Mouse (Mus musculus) granulocyte monocyte progenitor cell, adult 5-6 weeks (primary cell): ENCODE results near the gene Leap2. TPM values are rescaled to one million over a fixed set of nuclear protein-coding genes. Genes with fewer than 3 reads are reported as not detected.

Experiments used
- ATAC-seq: replicated peaks from 2 replicates; pipeline ENCODE4 v1.8.0; 2016; ENCODE audit warnings: mild to moderate bottlenecking, moderate TSS enrichment, inconsistent platforms; ENCODE audit not compliant: poor library complexity, severe bottlenecking
- total RNA-seq, 2 experiments: library from RNA; stranded (forward) in 1 of 2; stranded (reverse) in 1 of 2; fragments of 200-712, 200-1000 nt in 1 of 2; fragments of >200 nt in 1 of 2; fragmentation: Nextera tagmentation in 1 of 2; gene quantifications; 2 replicates each; pipeline ENCODE4 v1.2.3; 2014 to 2017

The Leap2 gene
- total RNA-seq, 2 experiments from 2014 or later = not detected

GRCm38 (mm10) chr11:53383758-53384428 is 39.1 kb downstream of the Leap2 start:
- no peak for ATAC-seq

DNA sequence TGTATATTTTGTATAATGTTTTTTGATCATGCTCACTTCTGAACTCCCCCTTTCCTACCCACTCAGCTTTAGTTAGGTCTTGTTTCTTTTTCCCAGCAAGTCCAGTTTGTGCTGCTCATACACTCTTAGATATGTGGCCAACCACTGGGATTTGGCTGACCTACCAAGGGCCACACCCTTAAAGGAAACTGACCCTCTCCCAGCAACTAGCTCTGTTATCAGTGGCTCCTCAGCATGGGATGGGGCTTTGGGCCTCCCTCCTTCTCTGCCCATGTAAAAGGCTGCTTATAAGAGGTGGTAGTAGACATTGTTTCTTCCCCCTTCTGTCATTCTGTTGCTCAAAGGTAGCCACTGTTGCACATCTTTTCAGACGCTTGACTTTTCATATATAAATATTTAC is 44.1 kb downstream of the Leap2 start:
- no peak for ATAC-seq

Other genes starting within 250 kb of the Leap2 start
- 120 and 123 TPM in 2 replicates for gene Hspa4, start 122.7 kb downstream of the Leap2 start, total RNA-seq (2014; fragmentation: Nextera tagmentation)
- 507 and 516 TPM in 2 replicates for gene Hspa4, start 122.7 kb downstream of the Leap2 start, total RNA-seq (2017)
- gene Zcchc10, start 98.5 kb downstream of the Leap2 start, total RNA-seq (2014; fragmentation: Nextera tagmentation) = 18.5 TPM in 2 replicates
- 7.4 and 10.3 TPM in 2 replicates for gene Zcchc10, start 98.5 kb downstream of the Leap2 start, total RNA-seq (2017)
- 52.9 and 69.9 TPM in 2 replicates for gene Aff4, start 72.3 kb downstream of the Leap2 start, total RNA-seq (2014; fragmentation: Nextera tagmentation)
- 42.4 and 95.9 TPM in 2 replicates for gene Aff4, start 72.3 kb downstream of the Leap2 start, total RNA-seq (2017)
- 221 and 287 TPM in 2 replicates for gene Uqcrq, start 7.7 kb upstream of the Leap2 start, total RNA-seq (2014; fragmentation: Nextera tagmentation)
- gene Uqcrq, start 7.7 kb upstream of the Leap2 start, total RNA-seq (2017) = 66.7 and 91.9 TPM in 2 replicates
- 1.1 and 1.2 TPM in 2 replicates for gene Gdf9, start 7.9 kb upstream of the Leap2 start, total RNA-seq (2014; fragmentation: Nextera tagmentation)
- 0.39 and 0.57 TPM in 2 replicates for gene Gdf9, start 7.9 kb upstream of the Leap2 start, total RNA-seq (2017)
- not detected in 2 replicates for gene Gm10447, start 33.9 kb upstream of the Leap2 start, total RNA-seq (2014; fragmentation: Nextera tagmentation)
- not detected in 2 replicates for gene Gm10447, start 33.9 kb upstream of the Leap2 start, total RNA-seq (2017)
- gene Shroom1, start 34.0 kb upstream of the Leap2 start, total RNA-seq (2014; fragmentation: Nextera tagmentation) = 0.30 TPM in 1 of 2 replicates, not detected in the other
- not detected in 2 replicates for gene Shroom1, start 34.0 kb upstream of the Leap2 start, total RNA-seq (2017)
- not detected in 2 replicates for gene Gm9837, start 47.3 kb upstream of the Leap2 start, total RNA-seq (2014; fragmentation: Nextera tagmentation)
- not detected in 2 replicates for gene Gm9837, start 47.3 kb upstream of the Leap2 start, total RNA-seq (2017)
- gene Gm9945, start 57.0 kb upstream of the Leap2 start, total RNA-seq (2014; fragmentation: Nextera tagmentation) = not detected in 2 replicates
- gene Gm9945, start 57.0 kb upstream of the Leap2 start, total RNA-seq (2017) = not detected in 2 replicates
- gene Sowaha, start 57.1 kb upstream of the Leap2 start, total RNA-seq (2014; fragmentation: Nextera tagmentation) = not detected in 2 replicates
- not detected in 2 replicates for gene Sowaha, start 57.1 kb upstream of the Leap2 start, total RNA-seq (2017)
- 4.4 and 4.9 TPM in 2 replicates for gene Sept8, start 96.1 kb upstream of the Leap2 start, total RNA-seq (2014; fragmentation: Nextera tagmentation)
- gene Sept8, start 96.1 kb upstream of the Leap2 start, total RNA-seq (2017) = 4.4 and 5.7 TPM in 2 replicates
- gene Kif3a, start 144.2 kb upstream of the Leap2 start, total RNA-seq (2014; fragmentation: Nextera tagmentation) = 7.5 and 11.8 TPM in 2 replicates
- 2.4 and 5.7 TPM in 2 replicates for gene Kif3a, start 144.2 kb upstream of the Leap2 start, total RNA-seq (2017)
- gene Il4, start 195.5 kb upstream of the Leap2 start, total RNA-seq (2014; fragmentation: Nextera tagmentation) = 1.5 TPM in 1 of 2 replicates, not detected in the other
- not detected in 2 replicates for gene Il4, start 195.5 kb upstream of the Leap2 start, total RNA-seq (2017)
- gene Il13, start 211.5 kb upstream of the Leap2 start, total RNA-seq (2014; fragmentation: Nextera tagmentation) = not detected in 2 replicates
- not detected in 2 replicates for gene Il13, start 211.5 kb upstream of the Leap2 start, total RNA-seq (2017)